Mouse (Mus musculus) lung, embryonic 15.5 days (tissue): Measurements from ENCODE around the gene Soga1. TPM values are rescaled to one million over a fixed set of nuclear protein-coding genes. Genes with fewer than 3 reads are reported as not detected.
A peak's percentile ranks its signal among the peaks of the same experiment; 100 is the strongest.

Source experiments
- ATAC-seq: fragments of 200-750 bp; cut with Nextera tagmentation; 2 replicates; pipeline ENCODE4 v1.8.0; 2017; ENCODE audit warnings: moderate number of reproducible peaks, borderline replicate concordance; ENCODE audit not compliant: low FRiP score, low TSS enrichment; ENCODE audit errors: extremely low read depth
- H3K27ac ChIP-seq: fragments of 300-500 bp; sonication (generic); 2 replicates; pipeline ENCODE4 v1.5.1; 2015; ENCODE audit warnings: moderate library complexity, mild to moderate bottlenecking, inconsistent platforms
- H3K27me3 ChIP-seq: fragments of 300-500 bp; sonication (generic); 2 replicates; pipeline ENCODE4 v1.6.1; 2015; ENCODE audit warnings: inconsistent platforms
- H3K36me3 ChIP-seq: fragments of 300-500 bp; sonication (generic); 2 replicates; pipeline ENCODE4 v1.6.1; 2015; ENCODE audit warnings: inconsistent platforms
- H3K4me1 ChIP-seq: fragments of 300-500 bp; sonication (generic); 2 replicates; pipeline ENCODE4 v1.6.1; 2015; ENCODE audit warnings: inconsistent platforms
- H3K4me2 ChIP-seq: fragments of 300-500 bp; sonication (generic); 2 replicates; pipeline ENCODE4 v1.6.1; 2015; ENCODE audit warnings: inconsistent platforms, mild to moderate bottlenecking, moderate library complexity
- H3K4me3 ChIP-seq: fragments of 300-500 bp; sonication (generic); 2 replicates; pipeline ENCODE4 v1.5.1; 2015; ENCODE audit warnings: mild to moderate bottlenecking, inconsistent platforms
- H3K9ac ChIP-seq: fragments of 300-500 bp; sonication (generic); 2 replicates; pipeline ENCODE4 v1.6.1; 2015; ENCODE audit warnings: inconsistent platforms
- H3K9me3 ChIP-seq: fragments of 300-500 bp; sonication (generic); 2 replicates; pipeline ENCODE4 v1.6.1; 2016; ENCODE audit warnings: inconsistent platforms
- WGBS: fragments of 180-500 bp; shearing (Covaris S2); methylation state at CpG from one replicate; pipeline ENCODE4 v1.1.7; 2015; 5-methylcytosine and 5-hydroxymethylcytosine counted together
- polyA plus RNA-seq: library from polyadenylated mRNA; unstranded; fragments of >200 nt; fragmentation: Nextera tagmentation; extraction: Ambion mirVana; gene quantifications from 2 replicates; pipeline ENCODE4 v1.2.1, GENCODE M21; 2015

The Soga1 gene
- polyA plus RNA-seq, 1 experiment from 2014 or later, result 5.1 TPM

- no peaks in the 10 kb centered on the region for H3K27me3 ChIP-seq
- H3K27ac ChIP-seq, result no peak overlapping the region
- no peak overlapping the region for H3K4me2 ChIP-seq
- H3K4me3 ChIP-seq, result no peak overlapping the region
- no peak for ATAC-seq
- no peaks in the 10 kb centered on the region for H3K9me3 ChIP-seq
- H3K4me1 ChIP-seq, result no peaks in the 10 kb centered on the region
- 92% methylated on average over 16 of the region's 16 CpGs for WGBS
- peaks cover 96% of the 10 kb centered on the region for H3K36me3 ChIP-seq
- no peak overlapping the region for H3K9ac ChIP-seq
Observed at GRCm38 (mm10) chr2:157021156-157021555, 57.9 kb downstream of the Soga1 start.

GRCm38 (mm10) chr2:157019228-157019627, 59.8 kb downstream of the Soga1 start:
- no peaks in the 10 kb centered on the region for H3K4me1 ChIP-seq
- no peaks in the 10 kb centered on the region for H3K9me3 ChIP-seq
- no peak overlapping the region for H3K9ac ChIP-seq
- H3K27me3 ChIP-seq, result no peaks in the 10 kb centered on the region
- H3K4me3 ChIP-seq, result no peak overlapping the region
- WGBS, result 92% methylated on average over 4 of the region's 4 CpGs
- H3K27ac ChIP-seq, result no peak overlapping the region
- H3K4me2 ChIP-seq, result no peak overlapping the region
- H3K36me3 ChIP-seq, result peaks cover 96% of the 10 kb centered on the region
- ATAC-seq, result no peak

GRCm38 (mm10) chr2:157016529-157017270, 62.4 kb downstream of the Soga1 start:
- ATAC-seq, result no peak

GRCm38 (mm10) chr2:157012341-157012740, 66.7 kb downstream of the Soga1 start:
- WGBS, result 68% methylated on average over 6 of the region's 6 CpGs
- ATAC-seq, result no peak

More at GRCm38 (mm10) chr2:157016529-157017270, 62.4 kb downstream of the Soga1 start:
- Histone ChIP-seq H3K9me3 (no peaks in the 10 kb centered on the region), H3K9ac (no peak overlapping the region), H3K27ac (no peak overlapping the region), H3K27me3 (no peaks in the 10 kb centered on the region), H3K4me3 (no peak overlapping the region), H3K36me3 (peaks cover 81% of the 10 kb centered on the region), H3K4me2 (no peak overlapping the region), H3K4me1 (0 out of 2 replicates have a peak, but pooled peaks cover 1% of the 10 kb centered on the region)
- 72% methylated on average over 18 of the region's 18 CpGs for whole genome bisulfite sequencing

GRCm38 (mm10) chr2:157010634-157011310, 68.3 kb downstream of the Soga1 start:
- H3K4me2 ChIP-seq, result no peak overlapping the region
- H3K4me3 ChIP-seq, result no peak overlapping the region
- H3K27me3 ChIP-seq, result no peaks in the 10 kb centered on the region
- no peak overlapping the region for H3K9ac ChIP-seq
- 0 out of 2 replicates have a peak, but pooled peaks have one; percentile 6 for ATAC-seq
- peaks cover 23% of the 10 kb centered on the region for H3K36me3 ChIP-seq
- 0 out of 2 replicates have a peak overlapping the region, but pooled peaks have one; percentile 31 for H3K27ac ChIP-seq
- no peaks in the 10 kb centered on the region for H3K9me3 ChIP-seq
- H3K4me1 ChIP-seq, result peaks cover 29% of the 10 kb centered on the region
- WGBS, result 27% methylated on average over 11 of the region's 11 CpGs

More at GRCm38 (mm10) chr2:157012341-157012740, 66.7 kb downstream of the Soga1 start:
- Histone ChIP-seq H3K27me3 (no peaks in the 10 kb centered on the region), H3K4me3 (no peak overlapping the region), H3K4me2 (no peak overlapping the region), H3K4me1 (peaks cover 21% of the 10 kb centered on the region), H3K9ac (no peak overlapping the region), H3K36me3 (peaks cover 38% of the 10 kb centered on the region), H3K27ac (no peak overlapping the region), H3K9me3 (no peaks in the 10 kb centered on the region)

GRCm38 (mm10) chr2:157010121-157010520, 68.9 kb downstream of the Soga1 start:
- peaks cover 20% of the 10 kb centered on the region for H3K36me3 ChIP-seq
- H3K4me2 ChIP-seq, result no peak overlapping the region
- no peak overlapping the region for H3K9ac ChIP-seq
- no peak overlapping the region for H3K4me3 ChIP-seq
- no peaks in the 10 kb centered on the region for H3K27me3 ChIP-seq
- 0 out of 2 replicates have a peak overlapping the region, but pooled peaks have one; percentile 20 for H3K27ac ChIP-seq
- ATAC-seq, result no peak
- H3K4me1 ChIP-seq, result peaks cover 32% of the 10 kb centered on the region
- no peaks in the 10 kb centered on the region for H3K9me3 ChIP-seq

- ATAC-seq, result no peak
- peaks cover 19% of the 10 kb centered on the region for H3K36me3 ChIP-seq
Observed at GRCm38 (mm10) chr2:157008509-157008908, 70.5 kb downstream of the Soga1 start.

GRCm38 (mm10) chr2:157007234-157007596, 71.8 kb downstream of the Soga1 start:
- Histone ChIP-seq H3K9ac (peak overlapping the region; percentile 70), H3K9me3 (no peaks in the 10 kb centered on the region), H3K27ac (peak overlapping the region; percentile 76), H3K4me2 (peak overlapping the region; percentile 80), H3K4me1 (peaks cover 32% of the 10 kb centered on the region), H3K36me3 (peaks cover 24% of the 10 kb centered on the region), H3K4me3 (peak overlapping the region; percentile 73), H3K27me3 (no peaks in the 10 kb centered on the region)
- WGBS, result 24% methylated on average over 5 of the region's 5 CpGs
- ATAC-seq, result peak; percentile 16; the same call in 1 of the 2 replicates

More at GRCm38 (mm10) chr2:157008509-157008908, 70.5 kb downstream of the Soga1 start:
- no peak overlapping the region for H3K4me2 ChIP-seq
- peaks cover 32% of the 10 kb centered on the region for H3K4me1 ChIP-seq
- H3K9ac ChIP-seq, result no peak overlapping the region
- no peak overlapping the region for H3K4me3 ChIP-seq
- no peaks in the 10 kb centered on the region for H3K27me3 ChIP-seq
- H3K27ac ChIP-seq, result peak overlapping the region; percentile 8; the same call in 1 of the 2 replicates
- no peaks in the 10 kb centered on the region for H3K9me3 ChIP-seq

GRCm38 (mm10) chr2:157006511-157007233, 72.4 kb downstream of the Soga1 start, which contains the start of gene Dsn1:
Gene Dsn1, minus strand, starts transcription at chr2:157007154.
- Histone ChIP-seq H3K4me3 (peak within 1 kb of the TSS; percentile 73), H3K27ac (peak within 1 kb of the TSS; percentile 76), H3K9ac (peak within 1 kb of the TSS; percentile 70), H3K4me1 (peaks cover 31% of the 10 kb centered on the region), H3K9me3 (no peaks in the 10 kb centered on the region), H3K27me3 (no peaks in the 10 kb centered on the region), H3K36me3 (peaks cover 25% of the 10 kb centered on the region), H3K4me2 (peak within 1 kb of the TSS; percentile 80)
- peak; percentile 80 for ATAC-seq
- under 1% methylated on average over 56 of the region's 56 CpGs for WGBS

GRCm38 (mm10) chr2:157002321-157002720, 76.7 kb downstream of the Soga1 start:
- H3K9ac ChIP-seq, result no peak overlapping the region
- H3K9me3 ChIP-seq, result no peaks in the 10 kb centered on the region
- no peak for ATAC-seq
- no peak overlapping the region for H3K4me2 ChIP-seq
- peaks cover 48% of the 10 kb centered on the region for H3K36me3 ChIP-seq
- WGBS, result 88% methylated on average over 4 of the region's 4 CpGs
- H3K27me3 ChIP-seq, result no peaks in the 10 kb centered on the region
- no peak overlapping the region for H3K4me3 ChIP-seq
- no peak overlapping the region for H3K27ac ChIP-seq
- H3K4me1 ChIP-seq, result peaks cover 11% of the 10 kb centered on the region

GRCm38 (mm10) chr2:156998263-156998662, 80.8 kb downstream of the Soga1 start:
- H3K9me3 ChIP-seq, result no peaks in the 10 kb centered on the region
- H3K27ac ChIP-seq, result no peak overlapping the region
- H3K36me3 ChIP-seq, result peaks cover 60% of the 10 kb centered on the region
- H3K4me1 ChIP-seq, result no peaks in the 10 kb centered on the region
- 82% methylated on average over 5 of the region's 5 CpGs for WGBS
- no peak overlapping the region for H3K4me3 ChIP-seq
- H3K9ac ChIP-seq, result no peak overlapping the region
- no peaks in the 10 kb centered on the region for H3K27me3 ChIP-seq
- no peak for ATAC-seq
- no peak overlapping the region for H3K4me2 ChIP-seq
